Mouse (Mus musculus) stomach, embryonic 14.5 days (tissue): ENCODE measurements around the gene Olfr739. TPM values are rescaled to one million over a fixed set of nuclear protein-coding genes. Genes with fewer than 3 reads are reported as not detected.

Experiments used
- ATAC-seq: fragments of 200-750 bp; cut with Nextera tagmentation; 2 replicates; pipeline ENCODE4 v1.8.0; 2017; ENCODE audit warnings: low read depth, moderate TSS enrichment; ENCODE audit not compliant: insufficient number of reproducible peaks, insufficient read depth, low FRiP score
- H3K27ac ChIP-seq: fragments of 300-500 bp; sonication (generic); 2 replicates; pipeline ENCODE4 v1.5.1; 2014; ENCODE audit warnings: mild to moderate bottlenecking, low read length, moderate library complexity, mixed read lengths
- H3K27me3 ChIP-seq: fragments of 300-500 bp; sonication (generic); 2 replicates; pipeline ENCODE4 v1.6.1; 2014; ENCODE audit warnings: low read length, control low read depth, mixed read lengths; ENCODE audit not compliant: control insufficient read depth, insufficient read depth
- H3K36me3 ChIP-seq: fragments of 300-500 bp; sonication (generic); 2 replicates; pipeline ENCODE4 v1.6.1; 2014; ENCODE audit warnings: mild to moderate bottlenecking, control low read depth, low read length, moderate library complexity, mixed read lengths; ENCODE audit not compliant: control insufficient read depth, insufficient read depth
- H3K4me1 ChIP-seq: fragments of 300-500 bp; sonication (generic); 2 replicates; pipeline ENCODE4 v1.6.1; 2014; ENCODE audit warnings: low read length, control low read depth, mixed read lengths; ENCODE audit not compliant: control insufficient read depth, insufficient read depth
- H3K4me2 ChIP-seq: fragments of 300-500 bp; sonication (generic); replicated peaks from 2 replicates; pipeline ENCODE4 v1.6.1; 2014; ENCODE audit warnings: low read depth, low read length, control low read depth
- H3K4me3 ChIP-seq: fragments of 300-500 bp; sonication (generic); 2 replicates; pipeline ENCODE4 v1.5.1; 2014; ENCODE audit warnings: low read depth, low read length, control low read depth
- H3K9ac ChIP-seq: fragments of 300-500 bp; sonication (generic); replicated peaks from 2 replicates; pipeline ENCODE4 v1.6.1; 2014; ENCODE audit warnings: low read depth, mild to moderate bottlenecking, control low read depth, low read length, moderate library complexity, mixed read lengths
- H3K9me3 ChIP-seq: fragments of 300-500 bp; sonication (generic); 2 replicates; pipeline ENCODE4 v1.6.1; 2016; ENCODE audit warnings: low read depth, low read length, control low read depth; ENCODE audit not compliant: control insufficient read depth
- WGBS: fragments of 180-500 bp; shearing (Covaris S2); extraction: QIAGEN DNeasy Blood & Tissue Kit; methylation state at CpG from one replicate; pipeline ENCODE4 v1.1.7; 2014; 5-methylcytosine and 5-hydroxymethylcytosine counted together
- polyA plus RNA-seq: library from polyadenylated mRNA; unstranded; fragments of >200 nt; fragmentation: Nextera tagmentation; extraction: Ambion mirVana; gene quantifications from 2 replicates; pipeline ENCODE4 v1.2.1, GENCODE M21; 2014

Olfr739 gene
- not detected in 2 replicates for polyA plus RNA-seq

GRCm38 (mm10) chr14:50418326-50418725, at the start of gene Olfr739:
Gene Olfr739, plus strand, starts transcription at chr14:50418626.
- Histone ChIP-seq H3K9ac (no peak within 1 kb of the TSS), H3K36me3 (no peaks in the 10 kb centered on the region), H3K27me3 (no peaks in the 10 kb centered on the region), H3K4me1 (no peaks in the 10 kb centered on the region), H3K9me3 (no peaks in the 10 kb centered on the region), H3K4me3 (no peak within 1 kb of the TSS), H3K4me2 (no peak within 1 kb of the TSS), H3K27ac (no peak within 1 kb of the TSS)
- 62% methylated on average over 2 of the region's 2 CpGs for WGBS
- ATAC-seq: no peak

DNA sequence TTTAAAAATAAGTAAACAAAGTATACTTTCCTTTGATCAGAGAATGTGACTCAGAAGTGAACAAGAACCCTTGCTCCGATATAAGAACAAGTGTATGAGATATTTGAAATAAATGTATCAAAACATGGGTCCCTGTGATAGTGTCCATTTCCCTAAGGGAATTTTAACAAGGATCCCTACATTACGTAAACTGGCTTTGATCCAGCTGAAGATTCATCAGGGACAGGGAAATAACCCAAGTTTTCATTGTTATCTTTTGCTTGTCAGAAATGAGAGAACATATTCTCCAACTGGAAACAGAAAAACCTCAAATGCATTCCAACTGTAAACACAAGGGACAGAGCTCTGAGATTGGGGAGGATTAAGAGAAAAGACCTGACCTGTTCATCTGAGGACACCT, 37.6 kb upstream of the Olfr739 start, which contains the start of gene Olfr736:
Gene Olfr736, plus strand, starts transcription at position 301 of the 400 bp plus-strand sequence.
- Histone ChIP-seq H3K9ac (no peak within 1 kb of the TSS), H3K4me3 (no peak within 1 kb of the TSS), H3K27me3 (no peaks in the 10 kb centered on the region), H3K4me1 (no peaks in the 10 kb centered on the region), H3K4me2 (no peak within 1 kb of the TSS), H3K27ac (no peak within 1 kb of the TSS), H3K36me3 (no peaks in the 10 kb centered on the region), H3K9me3 (no peaks in the 10 kb centered on the region)
- ATAC-seq: no peak
- WGBS: 72% methylated on average over 2 of the region's 2 CpGs

DNA sequence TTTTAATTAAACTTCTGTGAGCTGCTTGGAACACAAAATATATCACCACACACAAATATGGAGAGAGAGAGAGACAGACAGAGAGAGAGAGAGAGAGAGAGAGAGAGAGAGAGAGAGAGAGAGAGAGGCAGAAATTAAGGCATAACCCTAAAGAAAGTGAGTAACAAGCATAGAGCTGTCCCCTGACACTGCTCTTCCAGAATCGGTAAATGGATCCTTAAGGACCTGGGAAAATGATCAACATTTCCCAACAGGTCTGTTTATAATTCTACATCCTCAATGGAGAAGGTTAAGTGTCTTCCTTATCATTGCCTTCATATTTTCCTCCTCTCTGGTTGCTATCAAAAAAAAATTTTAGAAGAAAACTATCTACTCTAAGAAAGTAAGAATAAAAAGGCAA, 11.2 kb upstream of the Olfr739 start, which contains the start of gene Olfr738:
Gene Olfr738, plus strand, starts transcription at position 301 of the 400 bp plus-strand sequence.
- 62% methylated on average over 1 of the region's 1 CpGs for WGBS
- no peaks in the 10 kb centered on the region for H3K9me3 ChIP-seq

DNA sequence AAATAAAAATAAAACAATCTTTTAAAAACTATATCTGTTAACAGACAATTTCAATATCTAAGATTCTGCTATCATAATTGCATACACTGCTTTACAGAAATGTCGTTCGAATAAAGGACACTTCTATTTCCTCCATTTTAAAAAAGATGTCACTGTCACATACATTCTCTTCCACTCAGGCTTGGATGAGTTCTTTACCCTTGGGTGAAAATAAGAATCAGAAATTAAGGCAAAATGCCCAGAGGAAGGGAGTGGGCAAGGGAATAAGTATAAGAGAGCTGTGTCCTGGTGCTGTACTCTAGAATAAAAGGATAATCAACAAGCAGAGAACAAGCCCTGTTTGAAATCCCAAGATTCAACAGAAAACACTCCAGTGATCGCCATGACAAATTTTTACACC, 26.8 kb downstream of the Olfr739 start, which contains the start of gene Olfr740:
Gene Olfr740, plus strand, starts transcription at position 301 of the 400 bp plus-strand sequence.
- Histone ChIP-seq H3K4me2 (no peak within 1 kb of the TSS), H3K36me3 (no peaks in the 10 kb centered on the region), H3K9ac (no peak within 1 kb of the TSS), H3K27ac (no peak within 1 kb of the TSS), H3K27me3 (no peaks in the 10 kb centered on the region), H3K4me1 (no peaks in the 10 kb centered on the region), H3K9me3 (no peaks in the 10 kb centered on the region), H3K4me3 (no peak within 1 kb of the TSS)
- ATAC-seq: no peak
- 82% methylated on average over 3 of the region's 3 CpGs for WGBS

More for the DNA sequence above, 11.2 kb upstream of the Olfr739 start, which contains the start of gene Olfr738:
- Histone ChIP-seq H3K4me3 (no peak within 1 kb of the TSS), H3K27me3 (no peaks in the 10 kb centered on the region), H3K27ac (no peak within 1 kb of the TSS), H3K4me1 (no peaks in the 10 kb centered on the region), H3K4me2 (no peak within 1 kb of the TSS), H3K36me3 (no peaks in the 10 kb centered on the region), H3K9ac (no peak within 1 kb of the TSS)
- ATAC-seq: no peak

- 68% methylated on average over 2 of the region's 2 CpGs for WGBS
- no peak within 1 kb of the TSS for H3K27ac ChIP-seq
- no peaks in the 10 kb centered on the region for H3K36me3 ChIP-seq
- H3K27me3 ChIP-seq: no peaks in the 10 kb centered on the region
- H3K4me1 ChIP-seq: no peaks in the 10 kb centered on the region
- H3K9me3 ChIP-seq: no peaks in the 10 kb centered on the region
- no peak within 1 kb of the TSS for H3K4me2 ChIP-seq
- ATAC-seq: no peak
- H3K4me3 ChIP-seq: no peak within 1 kb of the TSS
- H3K9ac ChIP-seq: no peak within 1 kb of the TSS
Measured at GRCm38 (mm10) chr14:50472438-50472837, 54.0 kb downstream of the Olfr739 start, which contains the start of gene Olfr741. Gene Olfr741, plus strand, starts transcription at chr14:50472738.

Other genes starting within 250 kb of the Olfr739 start
- not detected in 2 replicates for gene Olfr730, start 230.4 kb upstream of the Olfr739 start, polyA plus RNA-seq
- gene Olfr731, start 176.8 kb upstream of the Olfr739 start, polyA plus RNA-seq: not detected in 2 replicates
- gene Olfr732, start 134.4 kb upstream of the Olfr739 start, polyA plus RNA-seq: not detected in 2 replicates
- gene Olfr733, start 117.1 kb upstream of the Olfr739 start, polyA plus RNA-seq: not detected in 2 replicates
- gene Olfr734, start 91.9 kb upstream of the Olfr739 start, polyA plus RNA-seq: not detected in 2 replicates
- not detected in 2 replicates for gene Olfr735, start 69.8 kb upstream of the Olfr739 start, polyA plus RNA-seq
- not detected in 2 replicates for gene Tlr11, start 60.7 kb upstream of the Olfr739 start, polyA plus RNA-seq
- not detected in 2 replicates for gene Olfr736, start 37.5 kb upstream of the Olfr739 start, polyA plus RNA-seq
- gene Olfr738, start 11.1 kb upstream of the Olfr739 start, polyA plus RNA-seq: not detected in 2 replicates
- not detected in 2 replicates for gene Olfr740, start 26.9 kb downstream of the Olfr739 start, polyA plus RNA-seq
- not detected in 2 replicates for gene Olfr741, start 54.1 kb downstream of the Olfr739 start, polyA plus RNA-seq
- not detected in 2 replicates for gene Olfr742, start 85.0 kb downstream of the Olfr739 start, polyA plus RNA-seq
- not detected in 2 replicates for gene Olfr743, start 103.2 kb downstream of the Olfr739 start, polyA plus RNA-seq
- not detected in 2 replicates for gene Olfr744, start 196.3 kb downstream of the Olfr739 start, polyA plus RNA-seq
- gene Olfr745, start 220.8 kb downstream of the Olfr739 start, polyA plus RNA-seq: not detected in 2 replicates
- gene Olfr746, start 228.5 kb downstream of the Olfr739 start, polyA plus RNA-seq: not detected in 2 replicates